Mouse (Mus musculus): ENCODE results near the gene Mylk.
A peak's percentile ranks its signal among the peaks of the same experiment; 100 is the strongest.

The Mylk gene

DNA sequence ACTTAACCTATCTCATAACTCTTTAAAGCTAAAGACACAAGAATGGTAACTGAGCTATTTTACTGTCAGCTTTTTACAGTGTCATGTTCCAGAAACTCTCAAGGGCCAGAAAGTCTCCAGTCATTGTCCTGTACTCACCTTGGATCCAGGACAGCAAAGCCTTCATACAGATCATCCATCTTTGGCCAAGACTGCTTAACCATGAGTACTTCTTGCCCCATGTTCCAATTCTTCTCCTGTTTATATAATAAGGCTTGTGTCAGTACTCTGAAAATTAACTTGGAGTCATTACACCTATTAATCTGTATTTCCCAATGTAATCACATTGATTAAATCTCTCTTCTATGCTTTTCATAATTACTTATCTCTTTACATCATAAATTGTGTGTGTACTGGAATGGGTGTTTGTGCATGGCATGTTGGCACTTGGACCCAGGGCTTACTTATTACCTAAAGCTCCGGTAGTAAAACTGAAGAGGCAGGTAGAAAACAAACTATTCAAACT, 273.5 kb downstream of the Mylk start:
- no peak for DNase-seq (ENCODE audit: low read depth in 2 of 2, low spot score in 2 of 2)

DNA sequence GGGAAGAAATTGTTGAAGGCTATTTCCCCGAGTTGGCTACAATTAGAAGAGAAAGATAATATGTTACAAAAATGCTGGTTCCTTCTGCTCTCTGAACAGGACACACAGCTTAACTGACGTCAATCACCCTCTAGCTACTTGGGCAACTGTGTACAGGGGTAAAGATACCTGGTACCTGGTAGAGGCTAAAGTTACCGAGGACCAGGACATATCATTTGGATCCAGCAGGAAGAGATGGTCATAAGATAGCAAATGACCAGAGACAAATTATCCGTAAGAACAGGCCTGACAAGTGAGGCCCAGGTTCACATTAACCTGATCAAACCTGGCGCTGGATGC, 276.9 kb downstream of the Mylk start:
- no peak for DNase-seq (ENCODE audit: low read depth in 2 of 2, low spot score in 2 of 2)

DNA sequence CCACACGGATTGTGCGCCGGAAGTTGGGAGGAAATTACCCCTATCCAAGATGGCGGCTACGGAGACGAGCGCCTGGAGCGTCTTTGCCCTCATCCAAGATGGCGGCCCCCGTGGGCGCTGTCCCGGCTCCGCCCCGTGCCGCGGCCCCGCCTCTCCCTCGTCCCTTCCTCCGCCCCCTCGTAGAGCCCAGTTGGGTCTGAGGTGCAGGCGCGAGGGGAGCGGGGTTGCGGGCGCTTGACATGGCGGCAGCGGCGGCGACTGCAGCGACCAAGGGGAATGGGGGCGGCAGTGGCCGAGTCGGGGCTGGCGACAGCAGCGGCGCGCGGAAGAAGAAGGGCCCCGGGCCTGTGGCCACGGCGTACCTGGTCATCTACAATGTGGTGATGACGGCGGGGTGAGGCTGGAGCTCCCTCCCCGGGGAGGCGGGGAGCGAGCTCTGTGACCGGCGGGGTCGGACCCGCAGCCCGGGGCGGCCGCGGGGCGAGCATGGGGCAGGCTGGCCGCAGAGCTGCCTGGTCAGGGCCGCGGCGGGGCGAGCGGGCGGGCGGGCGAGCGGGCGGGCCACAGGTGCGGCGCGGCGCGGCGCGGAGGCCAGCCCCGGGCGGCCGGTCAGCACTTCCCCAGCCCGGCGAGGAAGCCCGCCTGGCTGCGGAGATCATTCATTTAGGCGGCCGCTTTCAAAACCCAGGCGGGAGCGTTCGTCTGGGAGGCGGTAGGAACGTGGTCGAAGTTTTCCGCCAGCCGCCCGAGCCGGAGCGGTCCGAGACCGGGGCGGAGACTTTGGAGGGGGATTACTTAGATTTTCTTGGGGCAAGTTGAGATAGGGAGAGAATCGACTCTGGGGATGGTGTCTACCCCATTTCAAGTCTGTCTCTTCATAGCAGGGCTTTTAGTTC, 277.5 kb downstream of the Mylk start, which contains the start of gene Hacd2:
Hacd2 (plus strand) TSS at position 187 of the 896 bp plus-strand sequence.
- peak; percentile 79 to 92 for DNase-seq (ENCODE audit: low read depth in 2 of 2, low spot score in 2 of 2)

DNA sequence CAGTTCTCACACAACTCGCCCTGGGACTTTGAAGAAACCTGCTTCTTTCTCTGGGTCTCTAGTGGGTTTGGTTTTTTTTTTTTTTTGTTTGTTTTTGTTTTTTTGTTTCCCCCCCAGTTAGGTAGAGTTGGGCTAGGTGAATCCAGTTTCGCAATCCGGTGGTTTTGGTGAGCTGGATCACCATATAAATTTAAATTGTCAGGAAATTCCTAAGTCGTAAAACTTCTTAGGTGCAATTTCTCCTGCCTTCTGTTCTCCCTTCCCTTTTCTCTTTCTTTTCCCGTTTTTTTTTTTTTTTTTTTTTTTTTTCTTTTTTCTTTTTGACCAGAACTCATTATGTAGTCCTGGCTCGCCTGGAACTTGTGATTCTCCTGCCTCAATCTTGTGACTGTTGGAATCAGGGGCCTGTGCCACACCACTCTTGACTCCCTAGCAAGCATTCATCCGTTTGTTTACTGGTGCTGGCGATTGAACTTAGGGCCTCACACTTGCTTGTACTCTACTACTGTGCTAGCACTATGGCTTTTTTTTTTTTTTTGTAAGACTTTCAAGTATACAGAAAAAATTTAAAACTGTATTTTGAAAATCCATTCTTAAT, 278.2 kb downstream of the Mylk start:
- no peak for DNase-seq (ENCODE audit: low read depth in 2 of 2, low spot score in 2 of 2)

DNA sequence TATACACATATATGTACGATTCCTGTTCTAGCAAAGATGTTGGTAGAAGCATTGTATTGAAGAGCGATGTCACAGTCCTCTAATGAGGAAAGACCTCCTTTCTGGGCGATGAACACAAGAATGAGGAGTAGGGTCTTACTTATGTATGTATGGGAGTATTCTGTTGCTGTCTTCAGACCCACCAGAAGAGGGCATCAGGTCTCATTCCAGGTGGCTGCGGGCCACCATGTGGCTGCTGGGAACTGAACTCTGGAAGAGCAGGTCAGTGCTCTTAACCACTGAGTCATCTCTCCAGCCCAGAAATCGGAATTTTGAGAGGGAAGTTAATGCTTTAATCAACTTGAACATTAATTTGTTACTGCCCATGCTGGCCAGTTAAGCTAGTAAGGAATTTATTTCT, 279.3 kb downstream of the Mylk start:
- DNase-seq (ENCODE audit: low read depth in 2 of 2, low spot score in 2 of 2), result peak in 1 of 2 experiments; percentile 1

DNA sequence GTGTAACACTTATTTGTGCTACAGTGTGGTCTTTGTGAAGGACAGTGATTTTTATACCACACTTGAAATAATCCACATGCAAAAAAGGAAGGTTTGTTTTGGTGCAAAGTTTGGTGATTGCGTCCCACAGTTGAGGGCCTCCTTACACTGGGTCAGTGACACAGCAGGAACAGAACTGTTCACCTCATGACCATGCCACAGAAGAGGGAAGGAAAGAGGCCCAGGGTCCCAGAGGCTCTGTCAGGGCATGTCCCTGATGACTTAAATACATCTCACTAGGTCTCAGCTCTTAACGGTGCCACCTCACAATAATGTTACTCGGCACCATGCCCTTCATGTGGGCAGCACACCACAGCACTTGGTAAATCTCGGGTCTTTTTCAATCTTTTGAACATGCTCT, 280.3 kb downstream of the Mylk start:
- DNase-seq (ENCODE audit: low read depth in 2 of 2, low spot score in 2 of 2), result no peak

DNA sequence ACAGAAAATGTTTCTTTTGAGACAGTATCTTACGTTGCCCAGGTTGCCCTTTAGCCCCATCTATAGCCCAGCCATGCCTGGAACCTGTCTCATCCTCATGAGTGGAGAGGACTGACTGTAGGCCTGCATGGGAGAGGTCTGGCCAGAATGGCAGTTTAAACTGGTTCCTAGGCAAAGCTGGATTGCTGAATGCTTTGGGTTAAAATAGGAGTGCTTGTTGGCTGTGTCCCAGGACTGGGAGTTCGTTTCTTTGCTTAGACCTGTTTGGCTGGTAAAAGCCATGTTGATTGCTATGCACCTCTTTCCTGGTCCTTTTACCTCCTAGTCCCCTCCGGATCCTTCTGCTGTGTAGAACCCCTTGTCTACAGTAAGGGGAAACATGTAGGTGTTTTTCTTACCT, 288.2 kb downstream of the Mylk start:
- no peak for DNase-seq (ENCODE audit: low read depth in 2 of 2, low spot score in 2 of 2)

DNA sequence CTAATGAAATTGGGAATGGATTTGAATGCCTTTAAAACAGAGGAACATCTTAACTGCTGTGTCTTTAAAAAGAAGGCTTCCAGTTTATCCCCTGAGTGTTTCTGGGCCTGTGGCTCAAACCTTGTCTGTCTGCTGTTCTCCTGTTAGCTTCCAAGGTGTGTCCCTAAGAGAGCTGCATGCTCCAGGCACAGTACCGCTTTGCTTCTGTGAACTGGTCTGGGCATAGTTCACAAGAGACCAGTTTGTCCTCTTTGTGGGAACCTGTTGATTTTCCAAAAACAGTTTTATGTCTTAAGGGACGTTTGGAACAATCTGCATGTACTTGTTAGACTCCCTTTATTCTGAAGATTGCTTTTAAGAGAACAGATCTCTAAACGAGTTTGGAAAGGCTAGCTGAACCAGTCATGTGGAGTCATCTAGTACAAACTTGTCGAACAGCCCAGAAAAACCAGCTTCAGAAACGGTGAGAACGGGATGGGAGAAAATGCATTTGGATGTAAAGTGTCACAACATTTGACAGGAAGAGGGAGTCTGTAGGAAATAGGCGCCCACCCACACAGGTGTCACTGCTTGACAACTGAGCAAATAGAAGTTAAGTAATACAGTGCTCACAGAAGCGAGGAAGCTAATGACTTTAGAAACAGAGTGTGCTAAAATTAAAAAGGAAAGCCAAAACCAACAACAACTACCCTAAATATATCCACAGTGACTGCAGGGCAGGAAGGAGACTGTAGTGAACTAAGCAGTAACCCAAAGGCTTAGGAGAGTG, 289.0 kb downstream of the Mylk start:
- no peak for DNase-seq (ENCODE audit: low read depth in 2 of 2, low spot score in 2 of 2)

DNA sequence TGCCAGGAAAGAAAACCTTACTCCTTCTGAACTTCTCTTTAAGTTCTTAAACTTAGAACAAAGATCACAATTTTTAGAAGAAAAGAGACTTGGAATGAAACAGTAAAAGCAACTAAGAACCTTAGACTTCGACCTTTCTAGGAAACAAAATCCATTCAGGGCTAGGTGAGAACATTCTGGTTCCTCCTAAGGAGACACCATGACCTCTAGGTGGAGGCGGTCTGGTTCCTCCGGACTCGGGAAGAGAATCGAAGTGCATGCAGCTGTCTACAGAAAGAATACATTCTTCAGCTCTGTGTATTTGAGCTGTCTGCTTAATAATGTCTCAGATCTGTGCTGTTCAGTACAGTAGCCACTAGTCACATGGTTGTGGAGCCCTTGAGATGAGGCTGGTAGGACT, 290.0 kb downstream of the Mylk start:
- no peak for DNase-seq (ENCODE audit: low read depth in 2 of 2, low spot score in 2 of 2)

DNA sequence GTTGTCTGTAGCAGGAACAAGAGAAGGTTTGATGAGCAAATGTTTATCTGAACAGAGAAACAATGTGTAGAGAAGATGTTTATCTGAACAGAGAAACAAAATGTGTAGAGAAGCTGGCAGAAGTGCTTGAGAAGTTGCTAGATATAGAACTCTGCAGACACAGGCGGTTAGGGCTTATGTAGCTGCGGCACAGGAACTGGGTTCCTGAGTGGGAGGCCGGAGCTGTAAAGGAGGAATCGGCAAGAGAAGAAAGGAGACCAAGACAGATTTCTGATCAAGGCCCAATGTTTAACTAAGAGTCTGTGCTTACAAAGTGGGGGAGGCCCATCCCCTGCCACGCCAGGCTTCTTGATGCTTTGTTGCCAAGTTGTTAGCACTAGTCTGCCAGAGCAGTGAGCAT, 291.7 kb downstream of the Mylk start:
- DNase-seq (ENCODE audit: low read depth in 2 of 2, low spot score in 2 of 2), result no peak

DNA sequence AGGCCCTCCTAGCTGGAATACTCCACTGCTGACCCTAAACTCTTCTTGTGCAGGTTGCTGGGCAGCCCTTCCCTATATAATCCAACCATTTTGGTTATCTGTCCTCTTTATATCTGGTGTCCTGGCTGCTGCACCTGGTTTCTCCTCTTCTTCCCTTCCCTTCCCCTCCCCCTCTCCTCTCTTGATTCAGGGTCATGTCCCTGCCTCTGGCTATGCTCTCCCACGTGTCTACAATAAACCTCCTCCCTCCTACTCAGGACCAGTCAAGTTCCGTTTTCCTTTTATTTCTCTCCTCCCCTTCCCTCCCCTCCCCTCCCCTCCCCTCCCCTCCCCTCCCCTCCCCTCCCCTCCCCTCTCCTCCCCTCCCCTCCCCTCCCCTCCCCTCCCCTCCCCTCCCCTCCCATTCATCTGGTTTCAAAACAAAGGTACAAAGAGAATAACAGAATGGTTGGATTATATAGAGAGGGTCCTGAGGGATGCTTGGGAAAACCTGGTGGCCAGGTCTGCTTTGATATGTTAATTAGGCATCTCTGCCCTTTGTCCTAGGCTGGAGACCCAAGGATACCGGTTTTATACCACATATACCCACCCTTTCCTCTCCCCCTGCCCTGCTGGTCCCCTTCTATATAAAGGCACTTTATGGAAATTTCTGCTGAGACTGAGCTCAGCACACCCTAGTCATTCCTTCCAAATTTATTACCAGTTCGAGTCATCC, 293.5 kb downstream of the Mylk start:
- DNase-seq (ENCODE audit: low read depth in 2 of 2, low spot score in 2 of 2), result no peak

DNA sequence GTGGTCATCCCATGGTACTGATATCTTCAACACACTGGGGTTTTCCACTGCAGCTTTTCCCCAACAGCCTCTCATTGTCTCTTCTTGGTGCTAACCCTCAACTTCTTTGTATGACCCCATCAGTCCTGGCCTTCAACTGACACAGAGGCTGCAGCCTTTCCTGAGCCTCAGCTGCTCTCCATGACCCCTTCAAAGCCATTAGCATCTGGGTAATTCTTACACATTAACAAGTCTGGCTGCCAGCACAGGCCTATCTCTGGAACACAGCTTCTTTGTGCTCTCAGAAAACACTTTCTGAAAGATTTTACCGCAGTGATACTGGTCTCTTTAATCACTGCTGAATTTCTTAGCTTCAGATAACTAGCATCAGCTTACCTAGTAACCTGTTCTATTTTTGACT, 295.1 kb downstream of the Mylk start:
- DNase-seq (ENCODE audit: low read depth in 2 of 2, low spot score in 2 of 2), result no peak

DNA sequence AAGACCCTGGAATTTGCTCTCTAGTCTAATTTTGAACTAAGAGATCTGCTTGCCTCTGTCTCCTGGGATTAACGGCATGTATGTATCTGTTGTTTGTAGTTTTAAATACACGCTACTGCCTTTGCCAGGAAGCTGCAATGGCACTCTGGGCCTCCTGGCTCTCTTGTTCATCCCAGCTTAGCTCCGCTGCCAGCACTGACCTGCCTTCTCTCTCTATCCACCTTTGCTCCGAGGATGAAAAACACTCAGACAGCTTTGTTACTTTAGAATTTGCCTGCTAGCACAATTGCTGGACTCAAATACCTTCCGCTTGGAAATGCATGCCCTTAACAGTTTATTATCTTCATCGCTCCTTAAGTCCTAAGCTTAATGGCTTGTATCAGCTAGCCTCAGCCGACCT, 296.0 kb downstream of the Mylk start:
- no peak for DNase-seq (ENCODE audit: low read depth in 2 of 2, low spot score in 2 of 2)

DNA sequence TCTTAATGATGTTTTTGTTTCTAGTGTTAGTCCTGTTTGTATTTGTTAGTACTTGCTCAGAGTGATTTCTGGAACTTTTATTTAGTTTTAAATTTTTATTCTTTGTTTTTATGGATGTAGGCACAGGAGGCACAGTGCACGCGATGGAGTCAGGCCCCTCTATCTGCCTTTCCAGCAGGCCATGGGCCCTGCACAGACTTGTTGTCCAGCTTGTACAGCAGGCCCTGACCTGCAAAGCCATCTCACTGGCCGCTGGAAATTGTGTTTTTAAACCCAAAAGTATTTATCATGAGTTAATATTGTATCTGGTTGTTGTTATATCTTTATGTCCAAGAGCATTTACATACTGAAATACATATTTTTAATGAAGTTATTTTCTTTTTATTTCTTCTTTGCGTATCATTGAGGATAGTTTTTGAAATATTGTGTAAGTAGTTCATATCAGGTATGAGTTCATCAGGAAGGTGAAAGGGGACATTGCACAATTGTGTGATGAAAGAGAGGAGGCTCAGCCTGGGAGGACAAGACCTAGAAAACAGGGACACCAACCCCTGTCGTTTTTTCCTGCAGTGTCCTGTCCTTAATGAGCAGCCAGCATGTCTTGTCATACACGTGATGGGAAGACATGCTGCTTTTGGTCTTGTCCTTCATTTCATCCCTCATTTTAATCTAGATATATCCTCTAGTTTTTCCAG, 301.2 kb downstream of the Mylk start:
- no peak for DNase-seq (ENCODE audit: low read depth in 2 of 2, low spot score in 2 of 2)

DNA sequence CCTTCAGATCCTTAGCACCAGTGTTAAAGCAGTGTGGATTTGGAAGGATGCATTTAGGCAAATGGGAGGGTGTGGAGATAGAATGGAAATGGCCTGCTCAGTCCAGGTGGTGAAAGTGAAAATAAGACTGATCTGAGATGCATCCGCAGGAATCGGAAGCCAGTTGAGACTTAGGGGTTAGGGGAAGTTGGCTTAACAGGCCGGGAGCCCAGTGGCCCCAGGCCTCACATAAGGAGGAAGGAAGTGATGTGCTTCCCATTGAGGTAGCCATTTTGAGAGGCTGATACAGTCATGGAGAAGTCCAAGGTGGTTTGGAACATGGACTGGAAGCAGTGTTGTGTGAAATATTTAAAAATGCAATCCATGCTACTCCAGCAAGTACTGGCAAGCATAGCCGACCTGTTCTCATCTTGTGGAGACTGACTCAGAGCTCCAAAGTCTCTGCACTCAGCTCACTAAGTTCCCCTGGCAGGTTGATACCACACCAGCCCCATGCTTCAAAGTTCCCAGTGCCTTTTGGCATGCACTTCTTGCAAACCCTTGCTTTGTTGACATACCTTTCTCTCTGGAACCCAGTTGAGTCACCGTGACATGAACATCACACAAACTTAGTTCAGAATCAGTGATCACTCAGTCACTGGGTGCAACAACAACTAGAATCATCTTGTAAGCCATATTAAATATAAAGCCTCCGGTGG, 302.4 kb downstream of the Mylk start:
- no peak for DNase-seq (ENCODE audit: low read depth in 2 of 2, low spot score in 2 of 2)

DNA sequence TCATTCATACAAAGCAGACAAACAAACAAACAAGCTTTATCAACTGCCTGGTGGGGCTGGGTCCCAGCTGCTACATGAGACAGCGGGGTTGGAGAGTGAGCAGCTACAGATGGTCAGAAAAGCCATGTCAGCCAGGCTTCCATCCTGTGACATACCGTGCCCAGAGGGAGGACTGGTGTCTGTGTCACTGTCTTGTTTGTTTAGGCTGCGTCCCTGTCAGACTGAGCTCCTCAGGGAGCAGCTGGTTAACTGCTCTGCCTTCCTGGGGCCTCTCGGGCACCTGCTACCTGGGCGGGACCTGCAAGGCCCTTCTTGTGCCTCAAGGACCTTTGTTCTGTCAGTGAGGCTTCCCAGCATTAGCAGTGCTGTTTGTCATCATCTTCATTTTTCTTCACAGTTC, 306.1 kb downstream of the Mylk start:
- DNase-seq (ENCODE audit: low read depth in 2 of 2, low spot score in 2 of 2), result no peak
